Comparison of ENCODE assay signal across 9 mouse cellular contexts in the genomic region with DNA sequence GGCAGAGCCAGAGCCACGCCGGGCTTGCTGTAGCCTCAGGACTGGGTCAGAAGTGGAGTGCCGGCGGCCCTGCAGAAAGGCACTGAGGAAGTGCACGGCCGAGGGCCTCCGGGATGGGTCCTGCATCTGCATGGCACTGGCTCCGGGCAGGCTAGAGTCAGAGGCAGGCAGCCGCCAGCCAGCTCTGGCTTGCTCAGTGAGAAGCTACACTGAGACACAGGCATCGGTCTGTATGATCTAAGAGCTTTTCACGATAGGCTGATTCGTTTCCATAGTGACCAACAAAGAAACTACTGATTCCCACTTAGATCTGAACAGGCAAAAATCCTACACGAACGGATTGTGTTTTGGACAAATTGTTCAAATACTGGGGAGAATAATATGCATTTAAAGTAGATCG. TPM values are rescaled to one million over a fixed set of nuclear protein-coding genes. Genes with fewer than 3 reads are reported as not detected.
DNase-seq lines count a peak whose midpoint lies in the region; ATAC-seq and TF ChIP-seq lines count a peak whose summit lies in the region.
"Had no signal": no experiment of that assay in that cellular context is flagged by ENCODE, and none has a peak within 500 bp of the region (broad histone marks: within the 10 kb centered on the region; RNA-seq: fewer than 3 reads in every experiment).

No protein-coding gene starts in this region.

- ATAC-seq in forebrain, embryonic 16.5 days, result peak; percentile 95

- no peaks in the 10 kb centered on the region for H3K27me3 ChIP-seq in forebrain, embryonic 16.5 days (replicated peaks; ENCODE audit: control insufficient read depth, insufficient read depth, low read length)
- H3K27me3 ChIP-seq: stomach, embryonic 15.5 days had no signal

- WGBS in forebrain, embryonic 16.5 days, result 10% methylated on average over 15 of the region's 15 CpGs
- 18% methylated on average over 15 of the region's 15 CpGs for WGBS in olfactory bulb, adult 2 months

- DNase-seq in embryo, embryonic 11 days, result peak; percentile 75
- peak; percentile 31 to 35 for DNase-seq in left cerebral cortex, adult 18-20 months (ENCODE audit: low spot score in 2 of 2)
- DNase-seq in urinary bladder, postnatal 25 days (ENCODE audit: low spot score), result no peak
- DNase-seq in heart, adult 18-20 months, result no peak
- no peak for DNase-seq in thymus, postnatal 14 days
- DNase-seq: kidney, adult 8-10 months had no signal

- H3K36me3 ChIP-seq in forebrain, embryonic 16.5 days (ENCODE audit: control insufficient read depth, insufficient read depth), result peaks cover 8% of the 10 kb centered on the region
- H3K36me3 ChIP-seq: stomach, embryonic 15.5 days had no signal

- H3K4me2 ChIP-seq in forebrain, embryonic 16.5 days (ENCODE audit: low read length), result peak overlapping the region; percentile 47
- H3K4me2 ChIP-seq: stomach, embryonic 15.5 days had no signal

- peak overlapping the region; percentile 21; the same call in 1 of the 2 replicates for H3K27ac ChIP-seq in forebrain, embryonic 16.5 days (ENCODE audit: low read length)
- peak overlapping the region; percentile 97 for H3K27ac ChIP-seq in olfactory bulb, adult 2 months (ENCODE audit: insufficient read depth, low read depth, low read length)
- H3K27ac ChIP-seq: stomach, embryonic 15.5 days had no signal

- H3K4me3 ChIP-seq in forebrain, embryonic 16.5 days (replicated peaks; ENCODE audit: low read length), result peak overlapping the region; percentile 27
- H3K4me3 ChIP-seq in olfactory bulb, adult 2 months (ENCODE audit: insufficient read depth, low read depth, low read length), result peak overlapping the region; percentile 50
- H3K4me3 ChIP-seq: stomach, embryonic 15.5 days had no signal

- no peak for TF ChIP-seq POLR2A in olfactory bulb, adult 2 months (IDR thresholded peaks at IDR 0.05; ENCODE audit: insufficient read depth, low read depth, low read length)

- H3K9me3 ChIP-seq in forebrain, embryonic 16.5 days (ENCODE audit: control insufficient read depth, low read length), result no peaks in the 10 kb centered on the region
- H3K9me3 ChIP-seq: stomach, embryonic 15.5 days had no signal

- peak overlapping the region; percentile 47 for H3K9ac ChIP-seq in forebrain, embryonic 16.5 days (replicated peaks; ENCODE audit: low read depth, low read length)
- H3K9ac ChIP-seq: stomach, embryonic 15.5 days had no signal

- H3K4me1 ChIP-seq in forebrain, embryonic 16.5 days (replicated peaks; ENCODE audit: control insufficient read depth, insufficient read depth, low read length), result peaks cover 18% of the 10 kb centered on the region
- H3K4me1 ChIP-seq in olfactory bulb, adult 2 months (ENCODE audit: control insufficient read depth, insufficient read depth, low read length), result peaks cover 29% of the 10 kb centered on the region
- H3K4me1 ChIP-seq: stomach, embryonic 15.5 days had no signal

- no peak for TF ChIP-seq CTCF in olfactory bulb, adult 2 months (IDR thresholded peaks at IDR 0.05; ENCODE audit: insufficient read depth, low read depth, low read length)

RNA-seq across cellular contexts. Expression of a gene that starts 32.3 kb away (rescaled TPM):
- polyA plus RNA-seq in forebrain, embryonic 16.5 days (2015; fragmentation: Nextera tagmentation; extraction: Ambion mirVana), result 16.5 and 18.8 TPM in 2 replicates
- total RNA-seq in left cerebral cortex, adult 18-20 months (2021), result 10 to 100 TPM; 21.8 to 23.5 TPM
- not detected in 2 replicates for polyA plus RNA-seq in olfactory bulb, adult 2 months (2012; ENCODE audit: insufficient read depth, insufficient read length, low replicate concordance, missing spikeins)
- 1 to 10 TPM; 5.0 to 6.4 TPM for total RNA-seq in heart, adult 18-20 months (2021)

Comparison
In these comparisons a context has a peak if more than half of its experiments do, and no peak if none do; other contexts are left out.
1. DNase-seq: peak in embryo, embryonic 11 days (single experiment) and left cerebral cortex, adult 18-20 months (2 of 2); none in urinary bladder, postnatal 25 days (single experiment), heart, adult 18-20 months (0 of 2) and thymus, postnatal 14 days (single experiment).